Mouse (Mus musculus): ENCODE measurements around the gene Bst1.

DNA sequence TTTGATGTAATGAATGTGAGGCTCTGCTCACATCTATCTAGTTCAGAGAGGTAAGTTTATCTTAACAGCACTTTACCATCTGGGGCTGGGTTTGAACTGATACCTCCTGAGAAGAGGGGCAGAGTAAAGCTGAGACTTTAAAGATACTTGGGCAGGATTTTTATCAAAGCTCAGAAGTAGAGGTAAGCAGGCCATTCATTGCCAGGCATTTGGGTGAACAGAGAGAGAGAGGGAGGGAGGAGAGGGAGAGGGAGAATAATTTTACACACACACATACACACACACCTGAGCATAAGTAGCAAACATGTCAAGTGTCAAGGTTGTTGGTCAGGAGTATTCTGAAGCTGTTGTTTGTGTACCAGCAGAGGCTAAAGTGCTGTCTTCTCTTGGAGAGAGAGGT lies 49.6 kb downstream of the Bst1 start, which contains the start of gene Cd38:
- no peak for TF ChIP-seq CTCF (IDR thresholded peaks at IDR 0.05 in 2 of 3, conservative IDR thresholded peaks at IDR 0.05 in 1 of 3; ENCODE audit: control insufficient read depth in 1 of 3, insufficient read depth in 1 of 3, low read depth in 2 of 3, low read length in 3 of 3, poor library complexity in 1 of 3, severe bottlenecking in 1 of 3)
- TF ChIP-seq GATA1 (IDR thresholded peaks at IDR 0.05; ENCODE audit: low read depth, low read length), result no peak
- TF ChIP-seq EP300 (IDR thresholded peaks at IDR 0.05; ENCODE audit: low read depth in 1 of 2, low read length in 2 of 2), result no peak
- no peak for TF ChIP-seq CHD2 (IDR thresholded peaks at IDR 0.05; ENCODE audit: low read length)
- TF ChIP-seq TBP (IDR thresholded peaks at IDR 0.05; ENCODE audit: low read depth, low read length), result no peak
- TF ChIP-seq MAFK (IDR thresholded peaks at IDR 0.05; ENCODE audit: borderline replicate concordance, low read depth, low read length), result no peak
- TF ChIP-seq MYC (IDR thresholded peaks at IDR 0.05; ENCODE audit: low read depth, low read length), result no peak
- no peak for TF ChIP-seq SIN3A (IDR thresholded peaks at IDR 0.05; ENCODE audit: low read length)
- no peak for TF ChIP-seq CHD1 (IDR thresholded peaks at IDR 0.05; ENCODE audit: low read depth, low read length)
- TF ChIP-seq ZC3H11A (IDR thresholded peaks at IDR 0.05; ENCODE audit: low read depth, low read length), result no peak
- no peak for TF ChIP-seq POLR2A (IDR thresholded peaks at IDR 0.05; ENCODE audit: control insufficient read depth in 1 of 2, insufficient read depth in 1 of 2, low read depth in 1 of 2, low read length in 2 of 2, poor library complexity in 1 of 2)
- no peak for TF ChIP-seq MAX (IDR thresholded peaks at IDR 0.05; ENCODE audit: low read length)
- TF ChIP-seq ZNF384 (IDR thresholded peaks at IDR 0.05; ENCODE audit: low read depth, low read length), result no peak
- TF ChIP-seq NRF1 (IDR thresholded peaks at IDR 0.05; ENCODE audit: insufficient read depth, low read depth, low read length, poor library complexity, severe bottlenecking), result no peak
